In the genomic region with DNA sequence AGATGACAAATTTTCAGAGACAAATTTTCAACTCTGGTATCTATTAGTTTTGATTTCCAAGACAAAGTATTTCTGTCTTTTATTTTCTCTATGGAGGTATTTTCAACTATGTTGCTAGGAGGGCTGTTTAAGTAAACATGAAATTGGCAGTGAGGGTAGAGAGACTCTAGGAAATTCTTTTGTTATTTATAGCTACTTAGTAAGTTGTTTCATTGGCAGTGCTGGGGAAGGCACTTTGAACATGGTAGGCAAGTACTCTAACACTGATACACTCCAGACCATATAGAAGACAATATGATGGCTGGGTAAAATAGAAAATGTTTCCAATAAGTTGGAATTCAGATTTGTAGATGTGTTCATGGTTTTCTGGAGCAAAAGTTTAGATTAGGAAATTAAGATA, we compare ENCODE assay signal across 24 mouse cellular contexts. TPM values are rescaled to one million over a fixed set of nuclear protein-coding genes. Genes with fewer than 3 reads are reported as not detected.
DNase-seq lines count a peak whose midpoint lies in the region; ATAC-seq and TF ChIP-seq lines count a peak whose summit lies in the region.
"Had no signal": no experiment of that assay in that cellular context is flagged by ENCODE, and none has a peak within 500 bp of the region (broad histone marks: within the 10 kb centered on the region; RNA-seq: fewer than 3 reads in every experiment).

No protein-coding gene starts in this region.

- H3K4me2 ChIP-seq in heart, postnatal 0 days (ENCODE audit: low read depth, low read length), result no peak overlapping the region
- no peak overlapping the region for H3K4me2 ChIP-seq in forebrain, postnatal 0 days (ENCODE audit: low read depth)
- H3K4me2 ChIP-seq: embryonic facial prominence, embryonic 13.5 days; embryonic facial prominence, embryonic 15.5 days; forebrain, embryonic 12.5 days had no signal

- peak; percentile 88 for ATAC-seq in heart, postnatal 0 days (ENCODE audit: insufficient read depth, low read depth)
- ATAC-seq in forebrain, postnatal 0 days, result no peak
- ATAC-seq: forebrain, embryonic 14.5 days had no signal

- intact Hi-C loops in heart, postnatal 36 days (cut with DNase I), result no loop called here
- intact Hi-C loops in heart, postnatal 10 days (cut with DNase I), result no loop called here

- H3K36me3 ChIP-seq in heart, postnatal 0 days (replicated peaks; ENCODE audit: control insufficient read depth, insufficient read depth, low read length), result 0 out of 2 replicates have a peak, but pooled peaks cover 10% of the 10 kb centered on the region
- peaks cover 10% of the 10 kb centered on the region; the same call in 1 of the 2 replicates for H3K36me3 ChIP-seq in forebrain, postnatal 0 days (ENCODE audit: insufficient read depth)

- H3K9me3 ChIP-seq in heart, postnatal 0 days (replicated peaks; ENCODE audit: control insufficient read depth, low read length), result no peaks in the 10 kb centered on the region
- no peaks in the 10 kb centered on the region for H3K9me3 ChIP-seq in forebrain, postnatal 0 days (ENCODE audit: low read length)
- H3K9me3 ChIP-seq: embryonic facial prominence, embryonic 13.5 days; embryonic facial prominence, embryonic 15.5 days; forebrain, embryonic 10.5 days; forebrain, embryonic 12.5 days had no signal

- 0 out of 2 replicates have a peak overlapping the region, but pooled peaks have one; percentile 55 for H3K27ac ChIP-seq in heart, postnatal 0 days (ENCODE audit: low read depth)
- no peak overlapping the region for H3K27ac ChIP-seq in forebrain, postnatal 0 days (ENCODE audit: low read depth, low read length)
- H3K27ac ChIP-seq: embryonic facial prominence, embryonic 13.5 days; embryonic facial prominence, embryonic 15.5 days; forebrain, embryonic 10.5 days; forebrain, embryonic 12.5 days had no signal

- no peak overlapping the region for H3K4me3 ChIP-seq in heart, postnatal 0 days (ENCODE audit: low read depth, low read length)
- H3K4me3 ChIP-seq in forebrain, postnatal 0 days (ENCODE audit: low read depth, low read length), result no peak overlapping the region
- H3K4me3 ChIP-seq: embryonic facial prominence, embryonic 13.5 days; embryonic facial prominence, embryonic 15.5 days; erythroblast, embryonic 14.5 days; forebrain, embryonic 10.5 days; forebrain, embryonic 12.5 days had no signal

- peak; percentile 27 for DNase-seq in heart, adult 11 months
- DNase-seq in heart, postnatal 36 days, result no peak
- DNase-seq in heart, adult 8-10 months (ENCODE audit: low spot score), result peak; percentile 13
- DNase-seq in heart, postnatal 4 days, result no peak
- DNase-seq in heart, postnatal 0 days (ENCODE audit: low spot score), result peak; percentile 91
- no peak for DNase-seq in heart, postnatal 10 days
- peak; percentile 21 for DNase-seq in skeletal muscle tissue, adult 2 months (ENCODE audit: low read depth, low spot score)
- DNase-seq in forebrain, postnatal 0 days, result no peak
- DNase-seq: adrenal gland, adult 2 months; adrenal gland, postnatal 10 days; adrenal gland, postnatal 25 days; cerebellum, adult 11 months; cerebellum, adult 18-20 months; cerebellum, adult 8-10 months; cerebellum, adult 9-11 months; cerebellum, postnatal 14 days; cerebellum, postnatal 36 days; embryo, embryonic 11 days had no signal

- H3K4me1 ChIP-seq in heart, postnatal 0 days (ENCODE audit: control insufficient read depth, insufficient read depth), result peaks cover 9% of the 10 kb centered on the region
- H3K4me1 ChIP-seq in forebrain, postnatal 0 days (ENCODE audit: insufficient read depth), result no peaks in the 10 kb centered on the region
- H3K4me1 ChIP-seq: embryonic facial prominence, embryonic 13.5 days; embryonic facial prominence, embryonic 15.5 days; forebrain, embryonic 10.5 days; forebrain, embryonic 12.5 days had no signal

- no peaks in the 10 kb centered on the region for H3K27me3 ChIP-seq in heart, postnatal 0 days (ENCODE audit: control insufficient read depth, insufficient read depth, low read length)
- no peaks in the 10 kb centered on the region for H3K27me3 ChIP-seq in forebrain, postnatal 0 days (ENCODE audit: insufficient read depth, low read length)
- H3K27me3 ChIP-seq: embryonic facial prominence, embryonic 13.5 days; embryonic facial prominence, embryonic 15.5 days; forebrain, embryonic 12.5 days had no signal

- no peak for TF ChIP-seq EP300 in heart, postnatal 0 days (IDR thresholded peaks at IDR 0.05; ENCODE audit: low read depth)

- H3K9ac ChIP-seq in heart, postnatal 0 days (replicated peaks; ENCODE audit: low read depth, low read length), result no peak overlapping the region
- no peak overlapping the region for H3K9ac ChIP-seq in forebrain, postnatal 0 days
- H3K9ac ChIP-seq: embryonic facial prominence, embryonic 13.5 days; embryonic facial prominence, embryonic 15.5 days; forebrain, embryonic 12.5 days had no signal

- TF ChIP-seq CTCF in heart, postnatal 0 days (IDR thresholded peaks at IDR 0.05; ENCODE audit: low read depth), result no peak
- no peak for TF ChIP-seq CTCF in forebrain, postnatal 0 days (IDR thresholded peaks at IDR 0.05; ENCODE audit: low read depth)

RNA-seq across cellular contexts. Expression of a gene that starts 15.7 kb away (rescaled TPM):
- total RNA-seq in heart, postnatal 36 days (2021), result 10 to 100 TPM; 27.7 to 38.4 TPM
- 10 to 100 TPM; 22.3 to 30.7 (median 25.0) TPM for total RNA-seq in heart, adult 8-10 months (2022)
- 10 to 100 TPM; 56.5 to 62.5 TPM for total RNA-seq in heart, postnatal 4 days (2021)
- total RNA-seq in heart, postnatal 0 days (2014; rRNA removed; ENCODE audit: low replicate concordance), result 30.4 and 39.7 TPM in 2 replicates
- polyA plus RNA-seq in heart, postnatal 0 days (2015; fragmentation: Nextera tagmentation; extraction: Ambion mirVana), result 35.6 and 35.7 TPM in 2 replicates
- 10 to 100 TPM; 52.0 to 54.1 TPM for total RNA-seq in heart, postnatal 10 days (2021)
- total RNA-seq in forebrain, postnatal 0 days (2014; rRNA removed), result 36.9 and 51.9 TPM in 2 replicates
- polyA plus RNA-seq in forebrain, postnatal 0 days (2015; fragmentation: Nextera tagmentation; extraction: Ambion mirVana), result 13.6 and 21.7 TPM in 2 replicates

RNA-seq across cellular contexts. Expression of a gene that starts 41.3 kb away (rescaled TPM):
- total RNA-seq in heart, postnatal 36 days (2021), result 10 to 100 TPM; 54.8 to 63.8 TPM
- 10 to 100 TPM; 47.5 to 59.2 (median 53.3) TPM for total RNA-seq in heart, adult 8-10 months (2022)
- total RNA-seq in heart, postnatal 4 days (2021), result 10 to 100 TPM; 43.5 to 49.9 TPM
- 32.6 and 42.7 TPM in 2 replicates for total RNA-seq in heart, postnatal 0 days (2014; rRNA removed; ENCODE audit: low replicate concordance)
- 28.7 and 30.3 TPM in 2 replicates for polyA plus RNA-seq in heart, postnatal 0 days (2015; fragmentation: Nextera tagmentation; extraction: Ambion mirVana)
- total RNA-seq in heart, postnatal 10 days (2021), result 10 to 100 TPM; 49.6 to 51.3 TPM
- 38.9 and 55.3 TPM in 2 replicates for total RNA-seq in forebrain, postnatal 0 days (2014; rRNA removed)
- polyA plus RNA-seq in forebrain, postnatal 0 days (2015; fragmentation: Nextera tagmentation; extraction: Ambion mirVana), result 24.8 and 30.5 TPM in 2 replicates

Comparison
In these comparisons a context has a peak if more than half of its experiments do, and no peak if none do; other contexts are left out.
1. DNase-seq: peak in heart, adult 11 months (single experiment), heart, adult 8-10 months (single experiment), heart, postnatal 0 days (single experiment) and skeletal muscle tissue, adult 2 months (single experiment); none in heart, postnatal 36 days (0 of 2), heart, postnatal 4 days (single experiment), heart, postnatal 10 days (0 of 2) and forebrain, postnatal 0 days (single experiment).